Mouse (Mus musculus) T-cell, adult 2 months (primary cell): Measurements from ENCODE around the gene Gadd45a.
"Not testable (repeated sequence)": the region's sequence is repeated elsewhere in the genome, so short reads cannot be mapped to it uniquely, and the experiment has no call there.

Source experiments
- DNase-seq: peaks from one replicate; pipeline ENCODE4 v3.0.0; 2022; ENCODE audit warnings: low spot score

The Gadd45a gene

GRCm38 (mm10) chr6:67048880-67049694 is 11.8 kb upstream of the Gadd45a start:
- no peak for DNase-seq

GRCm38 (mm10) chr6:67048052-67048691 is 10.9 kb upstream of the Gadd45a start:
- DNase-seq: no peak

- DNase-seq: no peak
Measured at GRCm38 (mm10) chr6:67046937-67047336, 9.7 kb upstream of the Gadd45a start.

- no peak for DNase-seq
Measured at GRCm38 (mm10) chr6:67045424-67045823, 8.2 kb upstream of the Gadd45a start.

- DNase-seq: no peak
Measured at GRCm38 (mm10) chr6:67040904-67041410, 3.7 kb upstream of the Gadd45a start.

GRCm38 (mm10) chr6:67038964-67039363 is 1.7 kb upstream of the Gadd45a start:
- no peak for DNase-seq

- peak; percentile 57 for DNase-seq
Measured at GRCm38 (mm10) chr6:67036356-67036811, 873 bp downstream of the Gadd45a start.

- DNase-seq: no peak
Measured at GRCm38 (mm10) chr6:67035388-67036299, 1.6 kb downstream of the Gadd45a start.

- no peak for DNase-seq
Measured at GRCm38 (mm10) chr6:67034331-67035130, 2.7 kb downstream of the Gadd45a start.

- no peak for DNase-seq
Measured at GRCm38 (mm10) chr6:67033604-67034003, 3.7 kb downstream of the Gadd45a start.

- DNase-seq: not testable (repeated sequence)
Measured at GRCm38 (mm10) chr6:67032972-67033371, 4.3 kb downstream of the Gadd45a start.

- not testable (repeated sequence) for DNase-seq
Measured at GRCm38 (mm10) chr6:67032551-67032950, 4.7 kb downstream of the Gadd45a start.

GRCm38 (mm10) chr6:67030846-67031245 is 6.4 kb downstream of the Gadd45a start:
- no peak for DNase-seq

- DNase-seq: no peak
Measured at GRCm38 (mm10) chr6:67030416-67030815, 6.8 kb downstream of the Gadd45a start.

- DNase-seq: no peak
Measured at GRCm38 (mm10) chr6:67029987-67030386, 7.3 kb downstream of the Gadd45a start.

GRCm38 (mm10) chr6:67029312-67029950 is 7.8 kb downstream of the Gadd45a start:
- no peak for DNase-seq

- no peak for DNase-seq
Measured at GRCm38 (mm10) chr6:67027438-67028142, 9.7 kb downstream of the Gadd45a start.

- DNase-seq: no peak
Measured at GRCm38 (mm10) chr6:67026661-67027060, 10.6 kb downstream of the Gadd45a start.

- no peak for DNase-seq
Measured at GRCm38 (mm10) chr6:67023729-67024128, 13.5 kb downstream of the Gadd45a start.

GRCm38 (mm10) chr6:67021308-67021707 is 15.9 kb downstream of the Gadd45a start:
- DNase-seq: no peak
